Mouse (Mus musculus): ENCODE results near the gene Was.
"Not testable (repeated sequence)": the region's sequence is repeated elsewhere in the genome, so short reads cannot be mapped to it uniquely, and the experiment has no call there.

Was gene

GRCm38 (mm10) chrX:8074430-8075014, 15.8 kb downstream of the Was start, which contains the start of gene Suv39h1:
Gene Suv39h1 (minus strand): TSS chrX:8074760.
- DNase-seq (ENCODE audit: low read depth, low spot score), result peak; percentile 93

- no peak for DNase-seq (ENCODE audit: low read depth, low spot score)
Measured at GRCm38 (mm10) chrX:8073881-8074429, 16.3 kb downstream of the Was start.

DNA sequence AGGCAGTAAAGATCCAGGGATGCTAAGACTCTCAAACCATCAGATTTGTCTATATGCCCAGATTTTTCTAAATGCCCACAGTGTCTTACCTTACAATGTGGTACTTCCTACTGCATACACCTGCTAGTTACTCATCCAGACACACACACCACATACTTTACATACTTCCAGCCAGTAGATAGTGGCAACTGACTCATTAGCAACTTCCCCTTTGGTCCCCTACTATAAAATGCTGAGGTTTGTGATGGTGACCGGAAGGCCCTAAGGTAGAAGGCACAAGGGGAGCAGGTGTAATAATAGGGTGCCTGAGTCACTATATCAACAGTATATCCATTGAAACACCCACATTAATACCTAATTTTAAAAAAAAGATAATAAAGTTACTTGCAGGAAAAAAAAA, 21.1 kb downstream of the Was start:
- DNase-seq (ENCODE audit: low read depth, low spot score), result no peak

GRCm38 (mm10) chrX:8051044-8051781, 39.1 kb downstream of the Was start:
- DNase-seq (ENCODE audit: low read depth, low spot score), result not testable (repeated sequence)

- no peak for DNase-seq (ENCODE audit: low read depth, low spot score)
Measured at GRCm38 (mm10) chrX:8033009-8033408, 57.3 kb downstream of the Was start.

Measured in telencephalon, adult 2 months (tissue).